Mouse (Mus musculus): ENCODE data around the gene Ppp1r36.
A peak's percentile ranks its signal among the peaks of the same experiment; 100 is the strongest.

GRCm38 (mm10) chr12:76377059-76377458 lies 40.3 kb upstream of the Ppp1r36 start:
- TF ChIP-seq CTCF (IDR thresholded peaks at IDR 0.05; ENCODE audit: low read depth, low read length) (no peak), EP300 (IDR thresholded peaks at IDR 0.05; ENCODE audit: insufficient read depth, low read depth, low read length) (peak; percentile 58; the same call in 1 of the 2 replicates), POLR2A (IDR thresholded peaks at IDR 0.05; ENCODE audit: insufficient read depth, low read length) (no peak)
